Mouse (Mus musculus) adrenal gland, postnatal 14 days (tissue): ENCODE measurements around the gene Krt16. TPM values are rescaled to one million over a fixed set of nuclear protein-coding genes. Genes with fewer than 3 reads are reported as not detected.

Experiments
- DNase-seq: peaks from one replicate; pipeline ENCODE4 v3.0.0; 2021; ENCODE audit warnings: mixed read lengths
- long read RNA-seq, 2 experiments: library from polyadenylated mRNA; stranded (forward); transcript quantifications; one replicate each; pipeline ENCODE4 v2.0.0; 2021
- total RNA-seq: library from RNA; stranded (reverse); gene quantifications from 2 replicates; pipeline ENCODE4 v1.2.3, GENCODE M21; 2021

Krt16 gene
- not detected in 2 replicates for total RNA-seq
- long read RNA-seq, experiment 1: 0 reads
- long read RNA-seq, experiment 2: 0 reads

- no peak for DNase-seq
Measured at GRCm38 (mm10) chr11:100248852-100249465, at the start of gene Krt16. Krt16 (minus strand) TSS chr11:100248902.

GRCm38 (mm10) chr11:100297801-100298200 lies 49.1 kb upstream of the Krt16 start:
- peak; percentile 48 for DNase-seq

GRCm38 (mm10) chr11:100295308-100295707 lies 46.6 kb upstream of the Krt16 start:
- DNase-seq: peak; percentile 91

GRCm38 (mm10) chr11:100292884-100293283 lies 44.2 kb upstream of the Krt16 start:
- DNase-seq: no peak

- no peak for DNase-seq
Measured at GRCm38 (mm10) chr11:100290235-100290634, 41.5 kb upstream of the Krt16 start.

GRCm38 (mm10) chr11:100288942-100289341 lies 40.2 kb upstream of the Krt16 start:
- DNase-seq: peak; percentile 73

- DNase-seq: peak; percentile 60
Measured at GRCm38 (mm10) chr11:100287024-100287423, 38.3 kb upstream of the Krt16 start.

GRCm38 (mm10) chr11:100284988-100285387 lies 36.3 kb upstream of the Krt16 start:
- DNase-seq: no peak

- DNase-seq: peak; percentile 90
Measured at GRCm38 (mm10) chr11:100282549-100282948, 33.8 kb upstream of the Krt16 start.

GRCm38 (mm10) chr11:100281596-100282544 lies 33.2 kb upstream of the Krt16 start:
- DNase-seq: peak; percentile 85

GRCm38 (mm10) chr11:100278759-100279158 lies 30.1 kb upstream of the Krt16 start:
- DNase-seq: no peak

- DNase-seq: peak; percentile 53
Measured at GRCm38 (mm10) chr11:100277726-100278480, 29.2 kb upstream of the Krt16 start.

- DNase-seq: no peak
Measured at GRCm38 (mm10) chr11:100275466-100275865, 26.8 kb upstream of the Krt16 start.

GRCm38 (mm10) chr11:100274719-100275118 lies 26.0 kb upstream of the Krt16 start:
- DNase-seq: no peak

- no peak for DNase-seq
Measured at GRCm38 (mm10) chr11:100271878-100272277, 23.2 kb upstream of the Krt16 start.

GRCm38 (mm10) chr11:100269821-100270332 lies 21.2 kb upstream of the Krt16 start, which contains the start of gene Krt42:
Krt42 (minus strand) TSS chr11:100269871.
- DNase-seq: no peak

GRCm38 (mm10) chr11:100262058-100262980 lies 13.6 kb upstream of the Krt16 start:
- DNase-seq: no peak

GRCm38 (mm10) chr11:100261235-100261605 lies 12.5 kb upstream of the Krt16 start:
- no peak for DNase-seq

- no peak for DNase-seq
Measured at GRCm38 (mm10) chr11:100260514-100261234, 12.0 kb upstream of the Krt16 start, which contains the start of gene Krt17. Krt17 (minus strand) TSS chr11:100261029.

- DNase-seq: no peak
Measured at GRCm38 (mm10) chr11:100259079-100259478, 10.4 kb upstream of the Krt16 start.
